Mouse (Mus musculus) cerebellum, postnatal 36 days (tissue): Measurements from ENCODE around the gene Yipf2.
A peak's percentile ranks its signal among the peaks of the same experiment; 100 is the strongest.

Source experiments
- DNase-seq, 2 experiments: peaks; one replicate each; pipeline ENCODE4 v3.0.0; 2021 to 2022; ENCODE audit warnings: mixed read lengths in 2 of 2

The Yipf2 gene

GRCm38 (mm10) chr9:21592703-21593121 is at the start of gene Yipf2, which contains the start of gene Timm29:
Yipf2 (minus strand) TSS chr9:21592828.
Timm29 (plus strand) TSS chr9:21592722.
- DNase-seq: peak; percentile 89 to 95

- DNase-seq: peak; percentile 29 to 49
These were observed 46.4 kb upstream of the Yipf2 start for GRCm38 (mm10) chr9:21639031-21639430.

- DNase-seq: peak; percentile 28 to 46
These were observed 43.0 kb upstream of the Yipf2 start for GRCm38 (mm10) chr9:21635639-21636038.

- DNase-seq: no peak
These were observed 40.5 kb upstream of the Yipf2 start for GRCm38 (mm10) chr9:21633106-21633505.

GRCm38 (mm10) chr9:21630673-21631072 is 38.0 kb upstream of the Yipf2 start:
- peak; percentile 61 to 66 for DNase-seq

- no peak for DNase-seq
These were observed 34.6 kb upstream of the Yipf2 start for GRCm38 (mm10) chr9:21627145-21627795.

- no peak for DNase-seq
These were observed 33.9 kb upstream of the Yipf2 start for GRCm38 (mm10) chr9:21626571-21626970.

GRCm38 (mm10) chr9:21625342-21626339 is 33.0 kb upstream of the Yipf2 start:
- no peak for DNase-seq

GRCm38 (mm10) chr9:21622676-21623075 is 30.0 kb upstream of the Yipf2 start:
- DNase-seq: no peak

GRCm38 (mm10) chr9:21620229-21620628 is 27.6 kb upstream of the Yipf2 start:
- DNase-seq: no peak

- peak in 1 of 2 experiments; percentile 20 for DNase-seq
These were observed 24.4 kb upstream of the Yipf2 start for GRCm38 (mm10) chr9:21617066-21617465.

- peak; percentile 88 to 89 for DNase-seq
These were observed 23.7 kb upstream of the Yipf2 start for GRCm38 (mm10) chr9:21616232-21616781.

GRCm38 (mm10) chr9:21615617-21616231 is 23.1 kb upstream of the Yipf2 start, which contains the start of gene Smarca4:
Smarca4 (plus strand) TSS chr9:21616169.
- DNase-seq: peak; percentile 99 to 100

- DNase-seq: no peak
These were observed 22.4 kb upstream of the Yipf2 start for GRCm38 (mm10) chr9:21614864-21615616.

- no peak for DNase-seq
These were observed 17.2 kb upstream of the Yipf2 start for GRCm38 (mm10) chr9:21609861-21610260.

- DNase-seq: no peak
These were observed 14.0 kb upstream of the Yipf2 start for GRCm38 (mm10) chr9:21606648-21607047.

GRCm38 (mm10) chr9:21605865-21606264 is 13.2 kb upstream of the Yipf2 start:
- DNase-seq: no peak

- DNase-seq: no peak
These were observed 11.5 kb upstream of the Yipf2 start for GRCm38 (mm10) chr9:21604119-21604518.

GRCm38 (mm10) chr9:21601722-21602399 is 9.2 kb upstream of the Yipf2 start:
- DNase-seq: peak; percentile 69 to 84

GRCm38 (mm10) chr9:21601073-21601472 is 8.4 kb upstream of the Yipf2 start:
- no peak for DNase-seq

GRCm38 (mm10) chr9:21600186-21600585 is 7.6 kb upstream of the Yipf2 start:
- DNase-seq: no peak
